Comparison of ENCODE assay signal across 25 mouse cellular contexts in genomic region chr7:81835430-81835829, GRCm38 (mm10). TPM values are rescaled to one million over a fixed set of nuclear protein-coding genes. Genes with fewer than 3 reads are reported as not detected.
"Had no signal": no experiment of that assay in that cellular context is flagged by ENCODE, and none has a peak within 500 bp of the region (broad histone marks: within the 10 kb centered on the region; RNA-seq: fewer than 3 reads in every experiment).

No protein-coding gene starts in this region.

- H3K36me3 ChIP-seq: liver, embryonic 13.5 days; liver, embryonic 15.5 days; lung, embryonic 15.5 days; midbrain, embryonic 10.5 days; midbrain, embryonic 12.5 days; neural tube, embryonic 13.5 days; neural tube, embryonic 15.5 days; stomach, embryonic 15.5 days had no signal

- H3K9ac ChIP-seq: liver, embryonic 13.5 days; liver, embryonic 15.5 days; liver, postnatal 0 days; lung, embryonic 15.5 days; midbrain, embryonic 12.5 days; neural tube, embryonic 13.5 days; neural tube, embryonic 15.5 days; stomach, embryonic 15.5 days had no signal

- H3K27me3 ChIP-seq: liver, embryonic 13.5 days; lung, embryonic 15.5 days; midbrain, embryonic 12.5 days; neural tube, embryonic 13.5 days; neural tube, embryonic 15.5 days; stomach, embryonic 15.5 days had no signal

- H3K4me3 ChIP-seq: liver, embryonic 13.5 days; liver, embryonic 15.5 days; lung, embryonic 15.5 days; midbrain, embryonic 10.5 days; midbrain, embryonic 12.5 days; myocyte; neural tube, embryonic 13.5 days; neural tube, embryonic 15.5 days; stomach, embryonic 15.5 days had no signal

- H3K4me1 ChIP-seq: liver, embryonic 13.5 days; liver, embryonic 15.5 days; lung, embryonic 15.5 days; midbrain, embryonic 10.5 days; midbrain, embryonic 12.5 days; neural tube, embryonic 13.5 days; neural tube, embryonic 15.5 days; stomach, embryonic 15.5 days had no signal

- H3K27ac ChIP-seq: liver, embryonic 13.5 days; liver, embryonic 15.5 days; lung, embryonic 15.5 days; midbrain, embryonic 10.5 days; midbrain, embryonic 12.5 days; neural tube, embryonic 13.5 days; neural tube, embryonic 15.5 days; stomach, embryonic 15.5 days; stomach, postnatal 0 days had no signal

- H3K4me2 ChIP-seq: liver, embryonic 11.5 days; liver, embryonic 13.5 days; liver, embryonic 15.5 days; lung, embryonic 15.5 days; midbrain, embryonic 12.5 days; neural tube, embryonic 13.5 days; neural tube, embryonic 15.5 days; stomach, embryonic 15.5 days had no signal

- H3K9me3 ChIP-seq: liver, embryonic 13.5 days; liver, embryonic 15.5 days; lung, embryonic 15.5 days; midbrain, embryonic 10.5 days; midbrain, embryonic 12.5 days; neural tube, embryonic 13.5 days; neural tube, embryonic 15.5 days; stomach, embryonic 15.5 days had no signal

- ATAC-seq: liver, postnatal 0 days; lung, postnatal 0 days; midbrain, embryonic 16.5 days had no signal

- DNase-seq: liver, embryonic 13.5 days; liver, postnatal 0 days; lung, adult 2 months; lung, postnatal 14 days; lung, postnatal 36 days; midbrain, embryonic 14.5 days; right cerebral cortex, postnatal 14 days had no signal

RNA-seq across cellular contexts. Expression of gene Gm10160, which starts 20.2 kb away (rescaled TPM):
- total RNA-seq: megakaryocyte-erythroid progenitor cell, adult 5-6 weeks had no signal
- polyA plus RNA-seq: liver, embryonic 11.5 days; liver, embryonic 13.5 days; liver, embryonic 15.5 days; liver, postnatal 0 days; lung, adult 2 months; lung, embryonic 15.5 days; lung, postnatal 0 days; midbrain, embryonic 10.5 days; midbrain, embryonic 12.5 days; midbrain, embryonic 14.5 days; midbrain, embryonic 16.5 days; myocyte; neural tube, embryonic 11.5 days; neural tube, embryonic 13.5 days; neural tube, embryonic 15.5 days; spleen, adult 2 months; stomach, embryonic 15.5 days; stomach, postnatal 0 days; testis, adult 2 months; thymus, adult 2 months; urinary bladder, adult 2 months had no signal
